Mouse (Mus musculus) kidney, adult 2 months (tissue): Measurements from ENCODE around the gene P2ry14.

Source experiments
- CTCF ChIP-seq: fragments of 200-500 bp; conservative IDR thresholded peaks from 2 replicates; pipeline ENCODE4 v1.5.1; 2011; ENCODE audit warnings: low read depth, mild to moderate bottlenecking, control low read depth, low read length, moderate library complexity, mixed read lengths; ENCODE audit not compliant: insufficient read depth, insufficient read length
- POLR2A ChIP-seq: fragments of 200-500 bp; IDR thresholded peaks from one replicate; pipeline ENCODE4 v1.6.1; 2011; ENCODE audit warnings: low read depth, low read length, control low read depth

GRCm38 (mm10) chr3:59135911-59136653, 17.3 kb downstream of the P2ry14 start:
- TF ChIP-seq CTCF (no peak), POLR2A (no peak)
